Mouse (Mus musculus) liver, adult 2 months (tissue): Measurements from ENCODE around the gene Zdhhc17. TPM values are rescaled to one million over a fixed set of nuclear protein-coding genes. Genes with fewer than 3 reads are reported as not detected.

Experiments
- DNase-seq: peaks from one replicate; pipeline ENCODE4 v3.0.0-alpha.2; 2011; ENCODE audit warnings: low read depth, low spot score; ENCODE audit errors: extremely low read depth
- H3K27ac ChIP-seq: fragments of 200-500 bp; replicated peaks from 2 replicates; pipeline ENCODE4 v1.5.1; 2012; ENCODE audit warnings: low read depth, mild to moderate bottlenecking, control low read depth, inconsistent platforms, low read length; ENCODE audit not compliant: insufficient read depth
- H3K27me3 ChIP-seq: fragments of 200-500 bp; 2 replicates; pipeline ENCODE4 v1.6.1; 2012; ENCODE audit warnings: mild to moderate bottlenecking, moderate library complexity, low read length, inconsistent platforms; ENCODE audit not compliant: control insufficient read depth, insufficient read depth
- H3K36me3 ChIP-seq: fragments of 200-500 bp; 2 replicates; pipeline ENCODE4 v1.6.1; 2012; ENCODE audit warnings: low read length, inconsistent platforms; ENCODE audit not compliant: control insufficient read depth, insufficient read depth
- H3K4me1 ChIP-seq: fragments of 200-500 bp; 2 replicates; pipeline ENCODE4 v1.6.1; 2011; ENCODE audit warnings: low read length; ENCODE audit not compliant: control insufficient read depth, insufficient read depth
- H3K4me3 ChIP-seq: fragments of 200-500 bp; 2 replicates; pipeline ENCODE4 v1.5.1; 2011; ENCODE audit warnings: low read depth, mild to moderate bottlenecking, control low read depth, low read length, moderate library complexity; ENCODE audit not compliant: insufficient read depth
- H3K79me2 ChIP-seq: fragments of 200-500 bp; 2 replicates; pipeline ENCODE4 v1.6.1; 2012; ENCODE audit warnings: inconsistent platforms, mild to moderate bottlenecking, low read length, moderate library complexity; ENCODE audit not compliant: control insufficient read depth, insufficient read depth
- H3K9ac ChIP-seq: fragments of 200-500 bp; 2 replicates; pipeline ENCODE4 v1.6.1; 2012; ENCODE audit warnings: low read depth, mild to moderate bottlenecking, control low read depth, inconsistent platforms, low read length
- CTCF ChIP-seq: fragments of 200-500 bp; IDR thresholded peaks from 2 replicates; pipeline ENCODE4 v1.5.1; 2011; ENCODE audit warnings: low read depth, low read length, control low read depth
- POLR2A ChIP-seq: fragments of 200-500 bp; IDR thresholded peaks from 2 replicates; pipeline ENCODE4 v1.6.1; 2011; ENCODE audit warnings: low read length, control low read depth; ENCODE audit not compliant: insufficient read depth; ENCODE audit errors: extremely low read depth
- WGBS: fragments of 180-500 bp; shearing (Covaris S2); methylation state at CpG from one replicate; pipeline ENCODE4 v1.1.7; 2018; 5-methylcytosine and 5-hydroxymethylcytosine counted together
- polyA plus RNA-seq: library from polyadenylated mRNA; depleted of rRNA; stranded (reverse); fragments of >200 nt; gene quantifications from 2 replicates; pipeline ENCODE4 v1.2.3, GENCODE M21; 2012
- total RNA-seq: library from RNA; depleted of rRNA; stranded (reverse); fragments of >200 nt; gene quantifications from 2 replicates; pipeline ENCODE4 v1.2.3, GENCODE M21; 2014

The Zdhhc17 gene
- total and polyA plus RNA-seq, 2 experiments, result 6.3 to 17.7 TPM

- WGBS, result 58% methylated on average over 2 of the region's 2 CpGs
Measured at GRCm38 (mm10) chr10:110989729-110990128, 20.2 kb downstream of the Zdhhc17 start.

GRCm38 (mm10) chr10:110986682-110987081, 23.3 kb downstream of the Zdhhc17 start:
- Histone ChIP-seq H3K9ac (no peak overlapping the region), H3K36me3 (peaks cover 3% of the 10 kb centered on the region; the same call in 1 of the 2 replicates), H3K79me2 (peaks cover 19% of the 10 kb centered on the region), H3K27ac (no peak overlapping the region), H3K27me3 (no peaks in the 10 kb centered on the region), H3K4me3 (no peak overlapping the region), H3K4me1 (peaks cover 4% of the 10 kb centered on the region; the same call in 1 of the 2 replicates)
- TF ChIP-seq CTCF, result no peak
- no peak for TF ChIP-seq POLR2A
- WGBS, result 93% methylated on average over 17 of the region's 17 CpGs
- no peak for DNase-seq

More at GRCm38 (mm10) chr10:110989729-110990128, 20.2 kb downstream of the Zdhhc17 start:
- Histone ChIP-seq H3K9ac (no peak overlapping the region), H3K27ac (no peak overlapping the region), H3K4me3 (no peak overlapping the region), H3K79me2 (peaks cover 16% of the 10 kb centered on the region), H3K36me3 (no peaks in the 10 kb centered on the region), H3K4me1 (peaks cover 8% of the 10 kb centered on the region), H3K27me3 (no peaks in the 10 kb centered on the region)
- DNase-seq, result peak; percentile 34
- no peak for TF ChIP-seq POLR2A
- TF ChIP-seq CTCF, result peak; percentile 24; the same call in 1 of the 2 replicates

GRCm38 (mm10) chr10:110982771-110983170, 27.2 kb downstream of the Zdhhc17 start:
- 42% methylated on average over 4 of the region's 4 CpGs for WGBS
- Histone ChIP-seq H3K36me3 (peaks cover 16% of the 10 kb centered on the region), H3K9ac (no peak overlapping the region), H3K27ac (no peak overlapping the region), H3K27me3 (no peaks in the 10 kb centered on the region), H3K79me2 (peaks cover 12% of the 10 kb centered on the region; the same call in 1 of the 2 replicates), H3K4me1 (0 out of 2 replicates have a peak, but pooled peaks cover 2% of the 10 kb centered on the region), H3K4me3 (no peak overlapping the region)
- TF ChIP-seq POLR2A (no peak), CTCF (no peak)
- peak; percentile 11 for DNase-seq

- Histone ChIP-seq H3K4me3 (no peak overlapping the region), H3K79me2 (peaks cover 6% of the 10 kb centered on the region; the same call in 1 of the 2 replicates), H3K4me1 (0 out of 2 replicates have a peak, but pooled peaks cover 2% of the 10 kb centered on the region), H3K9ac (no peak overlapping the region), H3K27me3 (no peaks in the 10 kb centered on the region), H3K36me3 (peaks cover 18% of the 10 kb centered on the region), H3K27ac (no peak overlapping the region)
- peak; percentile 9 for DNase-seq
- 52% methylated on average over 6 of the region's 6 CpGs for WGBS
- TF ChIP-seq CTCF, result no peak
- TF ChIP-seq POLR2A, result no peak
Measured at GRCm38 (mm10) chr10:110980441-110980840, 29.5 kb downstream of the Zdhhc17 start.

GRCm38 (mm10) chr10:110979431-110979830, 30.5 kb downstream of the Zdhhc17 start:
- WGBS, result 78% methylated on average over 2 of the region's 2 CpGs
- no peak overlapping the region for H3K9ac ChIP-seq
- H3K27me3 ChIP-seq, result no peaks in the 10 kb centered on the region
- H3K36me3 ChIP-seq, result peaks cover 21% of the 10 kb centered on the region
- H3K27ac ChIP-seq, result no peak overlapping the region
- H3K4me3 ChIP-seq, result no peak overlapping the region
- TF ChIP-seq POLR2A (no peak), CTCF (no peak)
- no peak for DNase-seq
- peaks cover 6% of the 10 kb centered on the region; the same call in 1 of the 2 replicates for H3K79me2 ChIP-seq
- H3K4me1 ChIP-seq, result 0 out of 2 replicates have a peak, but pooled peaks cover 2% of the 10 kb centered on the region

- H3K36me3 ChIP-seq, result peaks cover 27% of the 10 kb centered on the region
- H3K79me2 ChIP-seq, result peaks cover 6% of the 10 kb centered on the region; the same call in 1 of the 2 replicates
- WGBS, result 80% methylated on average over 2 of the region's 2 CpGs
- no peak overlapping the region for H3K9ac ChIP-seq
- TF ChIP-seq CTCF (no peak), POLR2A (no peak)
- no peaks in the 10 kb centered on the region for H3K27me3 ChIP-seq
- no peak overlapping the region for H3K27ac ChIP-seq
- DNase-seq, result no peak
- no peaks in the 10 kb centered on the region for H3K4me1 ChIP-seq
- H3K4me3 ChIP-seq, result no peak overlapping the region
Measured at GRCm38 (mm10) chr10:110977379-110977778, 32.6 kb downstream of the Zdhhc17 start.
